Mouse (Mus musculus): ENCODE data around the gene Spink4. TPM values are rescaled to one million over a fixed set of nuclear protein-coding genes. Genes with fewer than 3 reads are reported as not detected.
A peak's percentile ranks its signal among the peaks of the same experiment; 100 is the strongest.

The Spink4 gene
- polyA plus RNA-seq, 1 experiment = not detected

DNA sequence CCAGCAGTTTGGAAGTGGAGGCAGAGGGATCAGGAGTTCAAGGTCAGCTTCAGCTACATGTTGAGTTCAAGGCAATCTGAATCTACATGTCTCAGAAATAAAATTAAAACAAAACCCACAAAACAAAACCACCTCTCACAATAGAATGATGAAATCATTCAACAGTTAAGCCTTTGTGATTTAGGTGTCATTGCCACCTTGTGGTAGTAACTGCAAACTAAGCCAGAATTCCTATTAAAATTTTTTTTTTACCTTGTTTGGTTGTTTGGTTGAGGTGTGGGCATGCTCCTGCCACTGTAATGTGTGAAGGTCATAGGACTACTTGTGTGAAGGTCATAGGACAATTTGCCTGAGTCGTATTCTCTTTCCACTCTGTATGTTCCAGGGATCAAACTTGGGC lies 13.6 kb upstream of the Spink4 start:
- Histone ChIP-seq H3ac (ENCODE audit: control insufficient read depth, insufficient read length, low read depth) (no peak overlapping the region), H3K4me3 (ENCODE audit: insufficient read depth, poor library complexity, severe bottlenecking) (no peak overlapping the region), H3K79me3 (ENCODE audit: low read depth) (no peaks in the 10 kb centered on the region), H3K79me2 (ENCODE audit: control insufficient read depth, insufficient read depth) (no peaks in the 10 kb centered on the region), H3K36me3 (ENCODE audit: control insufficient read depth, insufficient read depth) (no peaks in the 10 kb centered on the region), H3K27me3 (ENCODE audit: control insufficient read depth, insufficient read depth, insufficient read length) (no peaks in the 10 kb centered on the region)
- TF ChIP-seq CEBPB (IDR thresholded peaks at IDR 0.05; ENCODE audit: low read depth) (peak; percentile 63), MYOD1 (IDR thresholded peaks at IDR 0.05; ENCODE audit: control insufficient read depth, insufficient read length, low read depth) (no peak), MAX (IDR thresholded peaks at IDR 0.05) (no peak)

DNA sequence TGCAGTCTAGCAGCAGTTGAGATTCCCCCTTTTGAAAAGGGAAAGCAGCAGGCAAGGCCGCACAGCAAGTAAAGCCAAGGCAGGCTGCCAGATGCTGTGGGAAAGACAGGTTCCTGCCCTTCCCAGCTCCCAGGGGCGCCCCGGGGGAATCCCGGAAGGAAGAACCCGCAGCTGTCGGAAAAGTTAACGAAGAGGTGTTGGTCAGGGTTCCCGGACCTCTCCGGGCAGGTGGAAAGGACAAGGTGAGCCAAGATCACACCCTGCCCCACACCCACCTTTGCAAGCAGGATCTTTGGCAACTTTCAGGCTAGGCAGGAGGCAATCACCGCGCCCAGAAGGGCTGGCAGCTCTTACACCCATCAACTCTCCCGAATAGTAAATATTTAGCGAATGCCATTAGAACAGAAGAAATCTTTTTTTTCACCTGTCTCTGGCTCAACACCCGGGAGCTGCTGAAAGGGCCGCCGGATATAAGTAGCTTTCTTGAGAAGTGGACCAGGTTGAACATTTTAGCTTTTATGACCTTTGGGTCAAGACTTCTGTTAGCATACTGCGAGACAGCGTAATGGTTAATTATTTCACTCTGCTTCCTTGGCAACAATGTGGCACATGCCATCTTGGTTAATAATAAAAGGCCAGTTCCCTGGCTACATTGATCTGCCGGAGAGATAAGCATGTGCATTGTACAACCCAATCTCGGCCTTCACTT lies 11.4 kb upstream of the Spink4 start:
- H3K27me3 ChIP-seq (ENCODE audit: control insufficient read depth, insufficient read depth, insufficient read length) = no peaks in the 10 kb centered on the region
- H3K4me3 ChIP-seq (ENCODE audit: insufficient read depth, poor library complexity, severe bottlenecking) = no peak overlapping the region
- TF ChIP-seq FOSL1 (IDR thresholded peaks at IDR 0.05; ENCODE audit: insufficient read depth, low read length, poor library complexity, severe bottlenecking) (no peak), USF1 (IDR thresholded peaks at IDR 0.05; ENCODE audit: low read depth) (no peak), CTCF (IDR thresholded peaks at IDR 0.05; ENCODE audit: control insufficient read depth, insufficient read depth, insufficient read length) (no peak), CEBPB (IDR thresholded peaks at IDR 0.05; ENCODE audit: low read depth) (no peak), MYOD1 (IDR thresholded peaks at IDR 0.05; ENCODE audit: control insufficient read depth, insufficient read length, low read depth) (no peak), MYOG (IDR thresholded peaks at IDR 0.05; ENCODE audit: control insufficient read depth, extremely low read depth, insufficient read length) (no peak), MAX (IDR thresholded peaks at IDR 0.05) (no peak)
- no peak overlapping the region for H3ac ChIP-seq (ENCODE audit: control insufficient read depth, insufficient read length, low read depth)
- H3K36me3 ChIP-seq (ENCODE audit: control insufficient read depth, insufficient read depth) = no peaks in the 10 kb centered on the region
- no peaks in the 10 kb centered on the region for H3K79me2 ChIP-seq (ENCODE audit: control insufficient read depth, insufficient read depth)
- no peaks in the 10 kb centered on the region for H3K79me3 ChIP-seq (ENCODE audit: low read depth)

DNA sequence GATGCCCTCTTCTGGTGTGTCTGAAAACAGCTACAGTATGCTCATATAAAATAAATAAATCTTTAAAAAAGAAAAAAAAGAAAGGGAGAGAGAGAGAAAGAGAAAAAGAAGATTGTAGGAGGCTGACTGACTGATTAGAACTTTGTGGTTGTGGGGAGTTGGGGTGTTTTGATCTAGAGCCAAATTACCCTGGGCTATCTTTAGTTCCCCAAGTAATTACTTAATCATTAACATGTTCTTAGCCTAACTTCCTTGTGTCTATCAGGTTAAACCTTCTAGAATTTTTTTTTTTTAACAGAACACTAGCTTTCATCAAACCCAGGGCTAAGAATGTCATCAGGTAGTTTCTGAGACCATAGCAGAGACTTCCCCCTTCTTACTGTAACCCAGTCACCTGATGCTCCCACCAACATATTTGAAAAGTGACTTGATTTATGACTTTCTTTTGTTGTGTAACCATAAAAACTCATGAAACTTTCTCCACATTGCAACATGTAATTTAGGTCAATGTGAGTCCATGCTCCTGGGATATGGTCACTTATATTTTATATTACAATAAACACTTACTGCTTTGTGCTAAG lies 5.5 kb upstream of the Spink4 start:
- H3ac ChIP-seq (ENCODE audit: control insufficient read depth, insufficient read length, low read depth) = no peak overlapping the region
- no peak for TF ChIP-seq MYOG (IDR thresholded peaks at IDR 0.05; ENCODE audit: control insufficient read depth, extremely low read depth, insufficient read length)
- TF ChIP-seq USF1 (IDR thresholded peaks at IDR 0.05; ENCODE audit: low read depth) = no peak
- TF ChIP-seq MAX (IDR thresholded peaks at IDR 0.05) = no peak
- TF ChIP-seq MYOD1 (IDR thresholded peaks at IDR 0.05; ENCODE audit: control insufficient read depth, insufficient read length, low read depth) = no peak
- TF ChIP-seq CEBPB (IDR thresholded peaks at IDR 0.05; ENCODE audit: low read depth) = no peak
- TF ChIP-seq FOSL1 (IDR thresholded peaks at IDR 0.05; ENCODE audit: insufficient read depth, low read length, poor library complexity, severe bottlenecking) = no peak
- no peak for TF ChIP-seq CTCF (IDR thresholded peaks at IDR 0.05; ENCODE audit: control insufficient read depth, insufficient read depth, insufficient read length)
- no peaks in the 10 kb centered on the region for H3K27me3 ChIP-seq (ENCODE audit: control insufficient read depth, insufficient read depth, insufficient read length)
- H3K36me3 ChIP-seq (ENCODE audit: control insufficient read depth, insufficient read depth) = no peaks in the 10 kb centered on the region
- H3K79me3 ChIP-seq (ENCODE audit: low read depth) = no peaks in the 10 kb centered on the region
- no peak overlapping the region for H3K4me3 ChIP-seq (ENCODE audit: insufficient read depth, poor library complexity, severe bottlenecking)
- H3K79me2 ChIP-seq (ENCODE audit: control insufficient read depth, insufficient read depth) = no peaks in the 10 kb centered on the region

DNA sequence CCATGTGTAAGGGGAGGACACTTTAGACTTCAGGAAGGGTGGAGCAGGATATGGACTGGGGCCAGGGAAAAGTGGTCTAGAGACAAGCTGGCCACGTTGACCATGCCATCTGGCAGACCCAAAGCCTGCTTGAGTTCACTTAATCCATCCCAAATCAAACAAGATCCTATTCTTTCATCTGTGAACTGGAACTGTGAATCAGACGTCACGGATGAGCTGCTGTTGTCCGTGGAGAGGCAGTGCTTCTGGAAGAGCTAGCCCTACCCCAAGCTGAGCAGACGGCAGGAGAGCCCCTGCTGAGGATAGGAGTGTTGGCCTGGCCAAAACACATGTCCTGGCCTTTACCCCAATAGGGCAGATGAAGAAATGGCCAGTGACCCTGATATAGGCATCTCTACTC lies 3.9 kb upstream of the Spink4 start:
- H3K79me2 ChIP-seq (ENCODE audit: control insufficient read depth, insufficient read depth) = no peaks in the 10 kb centered on the region
- H3K79me3 ChIP-seq (ENCODE audit: low read depth) = no peaks in the 10 kb centered on the region
- H3K4me3 ChIP-seq (ENCODE audit: insufficient read depth, poor library complexity, severe bottlenecking) = no peak overlapping the region
- H3K27me3 ChIP-seq (ENCODE audit: control insufficient read depth, insufficient read depth, insufficient read length) = no peaks in the 10 kb centered on the region
- no peaks in the 10 kb centered on the region for H3K36me3 ChIP-seq (ENCODE audit: control insufficient read depth, insufficient read depth)
- TF ChIP-seq CTCF (IDR thresholded peaks at IDR 0.05; ENCODE audit: control insufficient read depth, insufficient read depth, insufficient read length) = no peak
- no peak for TF ChIP-seq MAX (IDR thresholded peaks at IDR 0.05)
- TF ChIP-seq USF1 (IDR thresholded peaks at IDR 0.05; ENCODE audit: low read depth) = no peak
- TF ChIP-seq CEBPB (IDR thresholded peaks at IDR 0.05; ENCODE audit: low read depth) = no peak
- no peak for TF ChIP-seq MYOD1 (IDR thresholded peaks at IDR 0.05; ENCODE audit: control insufficient read depth, insufficient read length, low read depth)
- TF ChIP-seq MYOG (IDR thresholded peaks at IDR 0.05; ENCODE audit: control insufficient read depth, extremely low read depth, insufficient read length) = no peak
- no peak for TF ChIP-seq FOSL1 (IDR thresholded peaks at IDR 0.05; ENCODE audit: insufficient read depth, low read length, poor library complexity, severe bottlenecking)
- no peak overlapping the region for H3ac ChIP-seq (ENCODE audit: control insufficient read depth, insufficient read length, low read depth)

DNA sequence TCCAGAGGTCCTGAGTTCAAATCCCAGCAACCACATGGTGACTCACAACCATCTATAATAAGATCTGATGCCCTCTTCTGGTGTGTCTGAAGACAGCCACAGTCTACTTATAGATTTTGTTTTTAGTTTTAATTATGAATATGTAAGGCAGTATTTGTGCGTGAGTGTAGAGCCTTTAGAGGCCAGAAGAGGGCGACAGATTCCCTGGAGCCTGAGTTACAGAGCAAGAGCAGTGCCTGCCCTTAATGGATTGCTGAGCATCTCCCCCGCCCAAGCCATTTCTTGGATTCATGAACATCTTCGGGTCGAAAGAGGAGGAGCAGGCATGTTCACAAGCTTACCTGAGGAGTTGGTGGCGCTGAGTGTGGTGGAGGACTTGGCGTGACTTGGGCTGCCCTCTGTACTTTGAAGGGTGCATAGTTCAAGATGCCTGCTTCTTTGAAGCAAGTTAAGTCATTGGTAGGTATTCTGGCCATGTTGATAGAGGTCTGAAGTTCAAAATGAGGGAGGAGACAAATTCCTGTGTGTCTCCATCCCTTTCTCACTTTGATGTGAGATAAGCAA lies 3.2 kb upstream of the Spink4 start:
- Histone ChIP-seq H3K79me2 (ENCODE audit: control insufficient read depth, insufficient read depth) (no peaks in the 10 kb centered on the region), H3K4me3 (ENCODE audit: insufficient read depth, poor library complexity, severe bottlenecking) (no peak overlapping the region), H3K36me3 (ENCODE audit: control insufficient read depth, insufficient read depth) (no peaks in the 10 kb centered on the region), H3ac (ENCODE audit: control insufficient read depth, insufficient read length, low read depth) (no peak overlapping the region), H3K27me3 (ENCODE audit: control insufficient read depth, insufficient read depth, insufficient read length) (no peaks in the 10 kb centered on the region), H3K79me3 (ENCODE audit: low read depth) (no peaks in the 10 kb centered on the region)
- TF ChIP-seq CTCF (IDR thresholded peaks at IDR 0.05; ENCODE audit: control insufficient read depth, insufficient read depth, insufficient read length) (no peak), MYOD1 (IDR thresholded peaks at IDR 0.05; ENCODE audit: control insufficient read depth, insufficient read length, low read depth) (no peak), CEBPB (IDR thresholded peaks at IDR 0.05; ENCODE audit: low read depth) (no peak)

DNA sequence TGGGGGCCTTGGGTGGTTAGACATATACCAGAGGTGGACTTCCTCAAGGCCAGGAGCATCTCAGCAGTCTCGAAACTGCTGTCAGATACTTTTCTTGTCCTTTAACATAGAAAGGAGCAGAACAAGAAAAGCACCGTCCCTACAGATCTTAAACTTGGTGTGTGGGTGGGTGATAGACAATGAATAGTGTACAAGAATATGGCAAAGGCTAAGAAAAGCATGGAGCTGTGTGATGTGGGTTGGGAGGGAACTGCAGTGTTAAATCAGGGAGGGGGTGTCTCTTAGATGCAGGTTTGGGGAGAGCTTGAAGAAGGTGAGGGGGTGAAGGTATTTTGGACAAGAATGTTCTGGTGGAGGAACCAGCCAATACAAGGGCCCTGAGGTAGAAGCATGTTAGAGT lies 724 bp downstream of the Spink4 start:
- no peak for TF ChIP-seq USF1 (IDR thresholded peaks at IDR 0.05; ENCODE audit: low read depth)
- H3K79me3 ChIP-seq (ENCODE audit: low read depth) = no peaks in the 10 kb centered on the region
- no peak overlapping the region for H3ac ChIP-seq (ENCODE audit: control insufficient read depth, insufficient read length, low read depth)
- no peaks in the 10 kb centered on the region for H3K27me3 ChIP-seq (ENCODE audit: control insufficient read depth, insufficient read depth, insufficient read length)
- H3K36me3 ChIP-seq (ENCODE audit: control insufficient read depth, insufficient read depth) = no peaks in the 10 kb centered on the region
- no peaks in the 10 kb centered on the region for H3K79me2 ChIP-seq (ENCODE audit: control insufficient read depth, insufficient read depth)
- H3K4me3 ChIP-seq (ENCODE audit: insufficient read depth, poor library complexity, severe bottlenecking) = no peak overlapping the region

Data from C2C12 (cell line).